Mouse (Mus musculus) G1E (cell line): ENCODE measurements around the gene Aldh3b2.

Source experiments
- CTCF ChIP-seq: IDR thresholded peaks from 2 replicates; pipeline ENCODE4 v1.5.1; 2012; ENCODE audit warnings: low read depth, low read length, inconsistent platforms, mixed read lengths
- GATA1 ChIP-seq: IDR thresholded peaks from 2 replicates; pipeline ENCODE4 v1.6.1; 2012; ENCODE audit warnings: borderline replicate concordance, low read length, inconsistent platforms, mixed read lengths
- GATA2 ChIP-seq: IDR thresholded peaks from 2 replicates; pipeline ENCODE4 v1.6.1; 2012; ENCODE audit warnings: low read depth, low read length, inconsistent platforms, borderline replicate concordance
- POLR2AphosphoS5 ChIP-seq: IDR thresholded peaks from 2 replicates; pipeline ENCODE4 v1.6.1; 2012; ENCODE audit warnings: low read depth, low read length, inconsistent platforms; ENCODE audit not compliant: insufficient replicate concordance
- TAL1 ChIP-seq: conservative IDR thresholded peaks from 2 replicates; pipeline ENCODE4 v1.6.1; 2012; ENCODE audit warnings: low read depth, low read length, inconsistent platforms, mixed read lengths

DNA sequence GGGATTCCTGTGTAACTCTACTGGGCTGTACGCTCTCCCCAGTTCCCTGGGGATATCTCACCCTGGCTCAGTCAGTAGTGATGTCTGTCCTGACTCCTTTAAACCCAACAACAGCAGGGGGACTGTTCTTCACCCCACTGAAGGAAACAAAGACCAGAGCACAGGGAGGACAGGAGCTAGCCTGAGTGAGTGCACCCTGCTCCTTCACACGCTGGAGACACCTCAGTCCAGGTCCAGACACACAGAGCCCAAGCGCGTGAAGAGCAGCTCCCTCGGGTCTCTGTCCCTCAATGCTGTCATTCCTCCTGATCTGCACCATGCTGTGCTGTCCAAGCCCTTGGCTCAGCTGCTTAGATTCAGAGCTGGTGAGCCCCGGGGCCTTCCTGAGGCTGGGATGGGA lies 45.4 kb upstream of the Aldh3b2 start:
- TF ChIP-seq GATA1 = no peak
- TF ChIP-seq GATA2 = no peak
- no peak for TF ChIP-seq CTCF
- TF ChIP-seq TAL1 = no peak
- TF ChIP-seq POLR2AphosphoS5 = no peak
